ENCODE assay signal across 20 mouse cellular contexts in genomic region chr10:85492583-85492982, GRCm38 (mm10).
"Had no signal": no experiment of that assay in that cellular context is flagged by ENCODE, and none has a peak within 500 bp of the region (broad histone marks: within the 10 kb centered on the region; RNA-seq: fewer than 3 reads in every experiment).

No protein-coding gene starts in this region.

- H3K27me3 ChIP-seq: limb, embryonic 13.5 days; liver, embryonic 12.5 days; liver, embryonic 15.5 days; lung, embryonic 15.5 days; megakaryocyte, embryonic 14.5 days; midbrain, embryonic 13.5 days; stomach, embryonic 15.5 days had no signal

- H3K36me3 ChIP-seq: limb, embryonic 10.5 days; limb, embryonic 13.5 days; liver, embryonic 12.5 days; liver, embryonic 15.5 days; lung, embryonic 15.5 days; midbrain, embryonic 10.5 days; midbrain, embryonic 13.5 days; stomach, embryonic 15.5 days had no signal

- H3K9me3 ChIP-seq: limb, embryonic 10.5 days; limb, embryonic 13.5 days; liver, embryonic 12.5 days; liver, embryonic 15.5 days; lung, embryonic 15.5 days; midbrain, embryonic 10.5 days; midbrain, embryonic 13.5 days; stomach, embryonic 15.5 days had no signal

- H3K4me2 ChIP-seq: limb, embryonic 13.5 days; liver, embryonic 12.5 days; liver, embryonic 15.5 days; lung, embryonic 15.5 days; midbrain, embryonic 13.5 days; stomach, embryonic 15.5 days had no signal

- H3K4me3 ChIP-seq: limb, embryonic 10.5 days; limb, embryonic 13.5 days; liver, embryonic 12.5 days; liver, embryonic 15.5 days; lung, embryonic 15.5 days; megakaryocyte, embryonic 14.5 days; midbrain, embryonic 10.5 days; midbrain, embryonic 13.5 days; stomach, embryonic 15.5 days had no signal

- H3K9ac ChIP-seq: limb, embryonic 13.5 days; liver, embryonic 12.5 days; liver, embryonic 15.5 days; lung, embryonic 15.5 days; midbrain, embryonic 13.5 days; stomach, embryonic 15.5 days had no signal

- ATAC-seq: liver, embryonic 12.5 days; midbrain, embryonic 13.5 days had no signal

- H3K27ac ChIP-seq: limb, embryonic 10.5 days; limb, embryonic 13.5 days; liver, embryonic 12.5 days; liver, embryonic 15.5 days; lung, embryonic 15.5 days; midbrain, embryonic 10.5 days; midbrain, embryonic 13.5 days; stomach, embryonic 15.5 days had no signal

- H3K4me1 ChIP-seq: liver, embryonic 12.5 days; liver, embryonic 15.5 days; lung, embryonic 15.5 days; megakaryocyte, embryonic 14.5 days; midbrain, embryonic 10.5 days; midbrain, embryonic 13.5 days; stomach, embryonic 15.5 days had no signal

- DNase-seq: kidney, adult 18-20 months; kidney, postnatal 10 days; kidney, postnatal 36 days; liver; lung, adult 18-20 months; lung, postnatal 10 days; lung, postnatal 36 days; retina, postnatal 1 day; right cerebral cortex, postnatal 25 days; spleen, adult 18-20 months; thymus, postnatal 25 days had no signal
